Mouse (Mus musculus) ovary, postnatal 14 days (tissue): ENCODE results near the gene Rab32.
"Not testable (repeated sequence)": the region's sequence is repeated elsewhere in the genome, so short reads cannot be mapped to it uniquely, and the experiment has no call there.

Source experiments
- DNase-seq: peaks from one replicate; pipeline ENCODE4 v3.0.0; 2022; ENCODE audit warnings: low spot score

Gene Rab32

GRCm38 (mm10) chr10:10557570-10558336 lies at the start of gene Rab32:
TSS of gene Rab32 (minus strand) at chr10:10558265.
- DNase-seq, result peak; percentile 96

GRCm38 (mm10) chr10:10600771-10601170 lies 42.7 kb upstream of the Rab32 start:
- DNase-seq, result no peak

GRCm38 (mm10) chr10:10597495-10597894 lies 39.4 kb upstream of the Rab32 start:
- DNase-seq, result not testable (repeated sequence)

GRCm38 (mm10) chr10:10580811-10581210 lies 22.7 kb upstream of the Rab32 start:
- no peak for DNase-seq

GRCm38 (mm10) chr10:10579821-10580220 lies 21.8 kb upstream of the Rab32 start:
- no peak for DNase-seq

GRCm38 (mm10) chr10:10558337-10558711 lies 259 bp upstream of the Rab32 start:
- DNase-seq, result no peak

GRCm38 (mm10) chr10:10557085-10557484 lies 980 bp downstream of the Rab32 start:
- DNase-seq, result peak; percentile 36

GRCm38 (mm10) chr10:10555676-10556075 lies 2.4 kb downstream of the Rab32 start:
- no peak for DNase-seq

- no peak for DNase-seq
Observed at GRCm38 (mm10) chr10:10555221-10555620, 2.8 kb downstream of the Rab32 start.

GRCm38 (mm10) chr10:10550134-10550533 lies 7.9 kb downstream of the Rab32 start:
- no peak for DNase-seq

GRCm38 (mm10) chr10:10546623-10547022 lies 11.4 kb downstream of the Rab32 start:
- no peak for DNase-seq

- no peak for DNase-seq
Observed at GRCm38 (mm10) chr10:10544955-10545354, 13.1 kb downstream of the Rab32 start.
